Mouse (Mus musculus): ENCODE measurements around the gene Gm49333.

- TF ChIP-seq EP300 (IDR thresholded peaks at IDR 0.05; ENCODE audit: low read depth) (no peak), CTCF (IDR thresholded peaks at IDR 0.05; ENCODE audit: low read depth) (no peak)
These were observed 6.7 kb upstream of the Gm49333 start for GRCm38 (mm10) chr16:20604705-20605104.

Data from liver, postnatal 0 days (tissue).